Mouse (Mus musculus) CH12F3 (cell line): Measurements from ENCODE around the gene Cit.

Source experiments
- in situ Hi-C: fragments of 300-500 bp; cut with MboI; formaldehyde crosslinking; loops from 2 replicates; pipeline ENCODE4 v1.14.3; 2020; ENCODE audit warnings: low sequenced_read_pairs

The Cit gene

GRCm38 (mm10) chr5:116029071-116029470, 184.0 kb downstream of the Cit start:
- in situ Hi-C loops = loop anchor here (25.0 kb wide), 1 partner anchor 1033 kb away; no protein-coding TSS in a partner anchor

- in situ Hi-C loops = loop anchor here (25.0 kb wide), 1 partner anchor 1032 kb away; no protein-coding TSS in a partner anchor
Measured at GRCm38 (mm10) chr5:116030566-116031189, 185.6 kb downstream of the Cit start.

- in situ Hi-C loops = loop anchor here (25.0 kb wide), 1 partner anchor 1031 kb away; no protein-coding TSS in a partner anchor
Measured at GRCm38 (mm10) chr5:116031190-116031577, 186.1 kb downstream of the Cit start.

- in situ Hi-C loops = loop anchor here (25.0 kb wide), 1 partner anchor 1026 kb away; no protein-coding TSS in a partner anchor
Measured at GRCm38 (mm10) chr5:116036465-116036864, 191.4 kb downstream of the Cit start.

- in situ Hi-C loops = loop anchor here (25.0 kb wide), 1 partner anchor 1025 kb away; no protein-coding TSS in a partner anchor
Measured at GRCm38 (mm10) chr5:116037731-116038130, 192.7 kb downstream of the Cit start.

GRCm38 (mm10) chr5:116039706-116040105, 194.6 kb downstream of the Cit start:
- in situ Hi-C loops = loop anchor here (25.0 kb wide), 1 partner anchor 1023 kb away; no protein-coding TSS in a partner anchor

- in situ Hi-C loops = loop anchor here (25.0 kb wide), 1 partner anchor 1020 kb away; no protein-coding TSS in a partner anchor
Measured at GRCm38 (mm10) chr5:116042241-116042640, 197.2 kb downstream of the Cit start.

- in situ Hi-C loops = loop anchor here (25.0 kb wide), 1 partner anchor 1017 kb away; no protein-coding TSS in a partner anchor
Measured at GRCm38 (mm10) chr5:116045581-116045980, 200.5 kb downstream of the Cit start.

GRCm38 (mm10) chr5:116046246-116046645, 201.2 kb downstream of the Cit start:
- in situ Hi-C loops = loop anchor here (25.0 kb wide), 1 partner anchor 1016 kb away; no protein-coding TSS in a partner anchor

- in situ Hi-C loops = loop anchor here (25.0 kb wide), 1 partner anchor 1014 kb away; no protein-coding TSS in a partner anchor
Measured at GRCm38 (mm10) chr5:116048321-116048720, 203.2 kb downstream of the Cit start.

GRCm38 (mm10) chr5:116049821-116050220, 204.7 kb downstream of the Cit start:
- in situ Hi-C loops = loop anchor here (25.0 kb wide), 1 partner anchor 1012 kb away; no protein-coding TSS in a partner anchor

GRCm38 (mm10) chr5:116052171-116052570, 207.1 kb downstream of the Cit start:
- in situ Hi-C loops = no loop called here

- in situ Hi-C loops = no loop called here
Measured at GRCm38 (mm10) chr5:116052826-116053225, 207.7 kb downstream of the Cit start.
